Mouse (Mus musculus): ENCODE results near the gene Slc15a5.
"Not testable (repeated sequence)": the region's sequence is repeated elsewhere in the genome, so short reads cannot be mapped to it uniquely, and the experiment has no call there.

Gene Slc15a5

DNA sequence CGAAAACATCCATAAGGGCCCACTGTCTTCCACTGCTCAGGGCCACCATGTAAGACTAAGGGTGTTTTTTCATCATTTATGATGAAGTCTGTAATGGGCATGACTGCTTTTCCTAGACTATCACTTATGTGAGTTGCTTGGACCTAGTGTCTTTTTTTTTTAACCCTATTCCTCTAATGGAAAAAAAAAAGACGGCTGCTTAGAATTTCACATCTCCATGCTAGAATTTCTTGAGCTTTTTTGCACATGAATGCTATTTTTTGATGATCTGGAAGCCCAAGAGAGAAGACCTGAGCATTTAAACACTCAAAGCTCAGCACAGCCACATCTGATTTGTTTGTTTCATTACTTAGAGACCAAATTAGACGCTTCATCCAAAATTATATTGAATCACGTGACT, at the start of gene Slc15a5:
Slc15a5 (minus strand) TSS at position 101 of the 400 bp plus-strand sequence.
- DNase-seq (ENCODE audit: low read depth, low spot score), result no peak

DNA sequence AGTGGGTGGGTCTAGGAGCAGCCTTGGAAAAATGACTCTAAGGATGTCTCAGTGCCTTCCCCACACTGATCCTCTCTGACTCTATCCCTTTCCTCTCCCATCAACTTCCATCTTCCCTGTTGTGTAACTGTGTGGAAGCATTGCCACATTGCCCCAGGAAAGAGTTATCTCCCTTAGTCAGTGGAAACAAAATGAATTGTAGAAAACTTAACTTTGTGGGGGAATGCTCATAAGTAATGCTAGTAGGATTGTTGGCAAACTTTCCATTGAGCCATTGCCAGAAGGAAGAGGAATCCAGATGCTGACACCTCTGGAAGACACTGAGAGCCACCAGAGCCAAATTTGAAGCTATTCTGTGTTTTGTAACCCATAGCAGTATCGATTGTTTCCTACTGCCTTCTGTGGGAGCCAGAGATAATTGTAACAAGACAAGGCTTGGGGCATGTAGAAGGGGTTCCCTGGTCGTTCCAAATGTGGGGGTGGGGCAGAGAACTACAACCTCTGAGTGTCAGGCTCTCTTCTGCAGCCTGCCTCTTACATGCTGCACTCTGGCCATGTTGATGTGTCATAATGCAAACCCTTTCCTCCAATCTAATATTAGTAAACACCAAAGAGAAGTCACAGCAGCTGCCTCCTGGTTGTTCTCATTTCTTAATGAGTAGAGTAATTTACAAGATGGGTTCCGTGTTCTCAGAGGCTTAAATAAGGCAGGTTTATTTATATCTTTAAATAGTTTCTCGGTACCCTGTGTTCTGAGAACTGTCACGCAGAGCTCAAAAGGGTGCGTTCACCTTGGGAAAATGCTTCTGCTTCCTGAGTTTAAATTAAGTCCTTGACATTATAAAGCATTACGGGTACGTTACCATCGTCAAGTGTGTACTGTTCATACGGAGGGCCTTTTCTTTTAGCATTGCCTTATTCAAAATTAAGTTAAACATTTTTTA, 48.9 kb upstream of the Slc15a5 start:
- DNase-seq (ENCODE audit: low read depth, low spot score), result peak; percentile 23

DNA sequence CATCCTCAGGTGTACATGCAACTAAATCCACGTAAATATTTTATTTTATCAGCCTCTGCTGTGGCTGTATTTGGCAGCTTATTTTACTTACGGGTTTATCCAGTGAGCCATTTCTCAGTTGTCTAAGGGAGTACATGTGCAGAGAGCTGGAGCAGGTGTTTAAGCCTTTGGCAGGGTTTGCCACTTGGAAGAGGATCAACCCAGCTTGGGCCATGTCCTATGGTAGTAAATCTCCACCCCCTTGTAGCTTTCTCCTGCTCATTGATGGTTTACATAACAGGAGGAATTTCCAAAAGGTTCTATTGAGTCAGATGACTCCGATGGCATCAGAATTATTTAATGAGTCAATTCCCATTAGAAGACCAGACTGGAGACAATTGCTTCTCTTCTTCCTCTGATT, 37.8 kb upstream of the Slc15a5 start:
- DNase-seq (ENCODE audit: low read depth, low spot score), result no peak

GRCm38 (mm10) chr6:138104559-138104958, 24.8 kb upstream of the Slc15a5 start:
- no peak for DNase-seq (ENCODE audit: low read depth, low spot score)

DNA sequence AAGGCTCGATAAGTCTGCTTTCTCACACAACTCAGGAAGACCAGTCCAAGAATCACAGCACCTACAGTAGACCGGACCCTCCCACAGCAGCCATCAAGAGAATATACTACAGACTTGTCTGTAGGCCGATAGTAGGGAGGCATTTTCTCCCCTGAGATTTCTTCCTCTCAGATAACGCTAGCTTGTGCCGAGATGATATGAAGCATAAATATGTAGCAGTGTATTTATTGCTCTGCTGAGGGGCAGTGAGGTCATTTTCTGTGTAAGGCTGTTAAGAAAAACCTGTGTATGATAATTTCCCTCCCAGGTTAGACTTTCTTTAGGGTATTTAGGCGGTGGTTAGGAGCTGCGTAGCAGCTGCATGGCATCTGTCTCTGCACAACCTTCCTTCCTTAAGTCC, 23.2 kb upstream of the Slc15a5 start:
- DNase-seq (ENCODE audit: low read depth, low spot score), result no peak

DNA sequence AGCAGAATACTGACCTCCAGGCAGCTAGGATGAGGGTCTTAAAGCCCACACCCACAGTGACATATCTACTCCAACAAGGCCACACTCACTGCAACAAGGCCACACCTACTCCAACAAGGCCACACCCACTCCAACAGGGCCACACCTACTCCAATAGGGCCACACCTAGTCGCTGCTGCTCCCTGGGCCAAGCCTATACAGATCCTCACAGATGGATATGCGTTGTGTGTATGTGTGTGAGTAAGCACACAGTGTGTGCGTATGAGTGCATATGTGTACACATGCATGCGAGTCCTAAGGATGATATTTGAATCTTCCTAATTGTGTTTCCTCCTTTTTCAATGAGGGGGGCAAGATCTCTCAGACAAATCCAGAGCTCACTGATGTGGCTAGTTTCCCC, 22.1 kb upstream of the Slc15a5 start:
- no peak for DNase-seq (ENCODE audit: low read depth, low spot score)

DNA sequence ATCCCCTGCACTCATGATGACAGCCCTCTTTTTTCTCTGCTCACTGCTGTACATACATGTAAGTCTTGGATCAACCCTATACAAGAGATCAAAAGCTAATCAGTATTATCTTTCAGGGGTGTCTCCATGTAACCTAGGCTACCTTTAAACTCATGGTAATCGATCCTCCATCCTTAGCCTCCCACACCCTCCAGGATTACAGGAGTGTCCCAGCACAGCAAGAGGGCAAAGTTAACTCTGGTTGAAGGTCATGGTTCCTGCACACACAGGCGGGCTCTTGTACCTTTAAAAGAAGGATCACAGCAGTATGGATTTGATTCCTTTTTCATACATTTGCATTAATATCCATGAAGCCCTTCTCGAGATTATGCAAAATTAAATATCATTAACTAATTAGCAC, 19.9 kb upstream of the Slc15a5 start:
- DNase-seq (ENCODE audit: low read depth, low spot score), result no peak

- DNase-seq (ENCODE audit: low read depth, low spot score), result no peak
Observed at GRCm38 (mm10) chr6:138095060-138095459, 15.3 kb upstream of the Slc15a5 start.

DNA sequence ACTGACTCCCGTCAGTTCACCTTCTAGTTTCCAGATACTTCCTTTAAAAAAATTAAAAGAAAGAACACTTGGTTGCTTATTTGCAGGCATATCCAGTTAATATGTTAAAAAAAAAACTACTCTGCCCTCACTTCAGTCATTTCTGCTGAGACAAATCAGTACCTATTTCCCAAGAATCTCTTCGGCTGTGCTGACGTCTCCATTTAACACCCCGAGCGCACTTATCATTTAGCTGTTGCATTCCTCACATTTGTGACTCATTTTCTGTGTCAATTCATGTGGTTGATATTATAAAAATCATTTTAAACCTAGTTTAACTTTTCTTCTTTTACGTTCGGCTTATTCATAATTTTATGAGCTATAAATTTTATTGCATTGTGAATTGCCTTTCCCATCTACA, 12.7 kb upstream of the Slc15a5 start:
- DNase-seq (ENCODE audit: low read depth, low spot score), result no peak

DNA sequence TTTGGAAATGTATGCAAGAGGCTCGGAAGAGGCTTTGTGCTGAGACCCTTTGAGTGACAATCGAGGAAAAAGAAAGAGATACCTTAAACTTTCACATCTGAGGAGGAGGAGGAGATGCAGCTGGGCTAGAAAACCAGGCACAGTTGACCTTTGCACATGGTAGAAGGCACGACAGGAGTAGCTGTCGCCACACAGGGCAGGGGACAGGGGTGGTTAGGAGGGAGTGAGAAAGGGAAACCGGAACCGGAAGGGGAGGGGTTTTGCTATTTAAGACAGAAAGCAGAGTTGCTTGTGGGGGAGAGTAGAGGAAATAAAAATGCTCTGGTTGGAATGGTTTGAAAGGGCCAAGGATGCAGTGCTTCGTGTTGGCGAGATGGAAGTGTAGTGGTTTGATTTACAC, 9.4 kb upstream of the Slc15a5 start:
- no peak for DNase-seq (ENCODE audit: low read depth, low spot score)

- not testable (repeated sequence) for DNase-seq (ENCODE audit: low read depth, low spot score)
Observed at GRCm38 (mm10) chr6:138086421-138086820, 6.7 kb upstream of the Slc15a5 start.

- DNase-seq (ENCODE audit: low read depth, low spot score), result no peak
Observed at GRCm38 (mm10) chr6:138080778-138081549, 1.2 kb upstream of the Slc15a5 start.

DNA sequence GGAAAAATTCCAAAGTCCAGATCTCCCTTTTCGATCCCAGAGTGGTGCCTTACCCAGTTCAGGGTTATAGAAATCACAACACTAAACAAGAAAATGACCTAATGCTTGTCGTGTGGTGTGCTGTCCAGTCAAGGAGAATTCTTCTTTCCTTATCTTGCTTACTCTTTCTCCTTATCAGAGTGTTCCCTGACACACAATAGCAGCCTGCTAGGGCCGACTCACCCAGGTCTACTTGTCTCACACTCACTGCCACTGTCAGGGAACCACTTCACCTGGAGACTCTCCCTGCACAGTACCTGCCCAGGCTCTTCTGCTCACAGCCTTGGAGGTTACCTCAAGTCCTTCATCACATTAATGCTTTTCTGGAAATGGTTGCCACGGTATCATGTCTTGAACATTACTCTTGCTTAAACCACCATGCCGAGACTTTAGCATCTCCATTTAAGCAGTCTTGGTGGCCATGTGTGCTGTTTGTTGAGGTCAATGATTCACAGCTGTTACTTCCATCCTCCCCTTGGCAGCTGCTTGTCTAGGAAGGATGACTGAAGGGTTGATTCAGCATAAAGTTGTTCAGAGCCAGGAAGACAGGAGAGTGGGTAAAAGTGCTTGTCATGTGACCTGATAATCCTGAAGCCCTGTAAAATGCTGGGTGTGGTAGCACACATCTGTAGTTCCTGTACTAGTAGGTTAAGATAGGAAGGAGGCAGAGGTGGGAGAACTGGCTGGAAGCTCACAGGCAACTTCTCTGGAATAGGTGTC, 1.9 kb downstream of the Slc15a5 start:
- DNase-seq (ENCODE audit: low read depth, low spot score), result no peak

DNA sequence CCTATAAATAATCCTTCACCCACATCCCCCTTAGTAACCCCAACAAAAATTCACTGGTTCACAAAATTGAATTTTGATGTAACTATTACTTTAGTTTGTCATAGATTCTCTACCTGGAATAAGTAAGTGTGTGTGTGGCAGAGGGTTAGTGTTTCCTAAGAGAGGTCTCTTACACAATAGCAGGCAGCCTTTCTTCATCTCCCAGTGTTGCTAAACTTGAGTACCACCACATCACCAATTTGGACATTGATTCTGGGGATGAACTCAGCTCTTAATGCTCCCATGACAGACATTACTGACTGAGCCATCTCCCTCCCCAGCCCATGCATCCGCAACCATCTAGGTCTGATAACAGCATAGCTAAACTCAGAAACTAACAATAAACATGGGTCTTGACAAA, 4.0 kb downstream of the Slc15a5 start:
- DNase-seq (ENCODE audit: low read depth, low spot score), result no peak

DNA sequence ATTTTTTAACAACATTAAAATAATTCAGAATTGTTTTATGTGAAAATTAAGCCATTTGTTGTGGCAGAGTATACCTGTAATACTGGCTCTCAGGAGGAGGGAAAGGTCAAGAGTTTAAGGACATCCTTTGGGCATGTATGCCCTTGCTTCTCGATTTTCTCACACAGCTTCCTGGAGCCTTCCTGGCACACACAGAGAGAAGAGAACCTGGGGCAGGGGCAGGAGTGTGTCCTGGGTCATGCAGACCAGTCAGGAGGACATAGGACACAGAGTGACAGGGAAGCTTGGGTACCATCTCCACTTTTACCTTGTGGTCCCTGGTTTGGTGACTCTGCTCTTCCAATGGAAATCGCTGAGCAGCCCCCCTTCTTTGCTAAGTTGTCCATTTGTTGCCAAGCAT, 6.2 kb downstream of the Slc15a5 start:
- DNase-seq (ENCODE audit: low read depth, low spot score), result no peak

- DNase-seq (ENCODE audit: low read depth, low spot score), result no peak
Observed at GRCm38 (mm10) chr6:138072963-138073339, 6.8 kb downstream of the Slc15a5 start.

DNA sequence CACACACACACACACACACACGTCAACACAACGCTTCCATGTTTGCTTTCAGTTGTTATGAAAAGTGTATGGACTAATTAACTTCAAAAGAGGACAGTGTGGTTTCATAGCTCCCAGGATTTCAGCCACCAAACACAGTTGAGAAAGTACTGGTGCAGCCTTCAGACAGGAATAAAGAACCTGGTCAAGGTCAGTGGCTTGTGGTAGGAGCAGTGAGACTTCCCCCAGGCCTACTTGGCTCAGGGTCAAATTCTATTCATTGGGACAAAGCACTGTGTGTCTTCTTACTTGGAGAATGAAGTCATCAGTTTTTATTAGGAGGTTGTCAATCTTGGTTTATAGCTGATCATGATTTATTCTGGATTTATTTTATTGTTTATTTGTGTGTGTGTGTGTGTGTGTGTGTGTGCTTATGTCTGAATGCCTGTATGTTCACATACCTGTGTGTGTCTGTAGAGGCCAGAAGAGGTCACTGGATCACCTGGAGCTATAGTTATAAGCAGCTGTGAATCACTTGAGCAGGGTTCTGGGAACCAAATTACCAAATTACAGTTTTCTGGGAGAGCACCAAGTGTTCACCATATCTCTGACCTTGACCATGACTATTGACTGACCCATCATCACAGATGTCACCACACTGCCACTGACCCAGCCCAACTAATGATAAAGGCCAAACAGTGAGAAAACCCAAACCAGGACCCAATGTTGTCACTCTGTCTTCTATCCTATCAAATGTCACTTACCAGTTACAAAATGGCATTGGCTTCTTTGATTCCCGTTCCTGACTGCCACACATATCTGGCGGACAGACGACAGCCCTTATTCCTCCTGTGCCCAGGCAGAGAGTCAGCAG, 7.4 kb downstream of the Slc15a5 start:
- no peak for DNase-seq (ENCODE audit: low read depth, low spot score)

DNA sequence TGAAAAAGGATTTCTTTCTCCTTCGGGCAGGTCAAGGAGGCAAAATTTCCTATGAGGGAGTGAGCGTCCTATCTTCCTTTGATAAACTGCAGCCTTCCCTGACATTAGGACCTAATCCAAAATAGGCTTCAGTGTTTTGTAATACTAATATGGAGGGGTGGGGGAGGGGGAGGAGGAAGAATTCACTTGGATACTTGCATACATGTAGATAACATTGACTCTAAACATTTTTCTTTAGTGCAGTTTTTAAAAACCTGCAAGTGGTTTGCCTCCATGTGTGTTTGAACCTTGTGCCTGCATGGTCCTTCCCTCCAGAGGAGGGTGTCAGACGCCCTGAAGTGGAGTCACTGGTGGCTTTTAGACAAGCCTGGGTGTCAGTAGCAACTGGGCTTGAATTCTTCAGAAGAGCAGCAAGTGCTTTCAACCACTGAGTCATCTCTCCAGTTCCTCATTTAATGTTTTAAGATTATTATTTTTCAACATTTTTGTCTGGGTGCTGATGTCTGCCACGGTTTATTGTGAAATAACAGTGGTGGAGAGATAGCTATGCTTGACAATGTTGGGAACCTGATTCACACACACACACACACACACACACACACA, 8.1 kb downstream of the Slc15a5 start:
- DNase-seq (ENCODE audit: low read depth, low spot score), result no peak

DNA sequence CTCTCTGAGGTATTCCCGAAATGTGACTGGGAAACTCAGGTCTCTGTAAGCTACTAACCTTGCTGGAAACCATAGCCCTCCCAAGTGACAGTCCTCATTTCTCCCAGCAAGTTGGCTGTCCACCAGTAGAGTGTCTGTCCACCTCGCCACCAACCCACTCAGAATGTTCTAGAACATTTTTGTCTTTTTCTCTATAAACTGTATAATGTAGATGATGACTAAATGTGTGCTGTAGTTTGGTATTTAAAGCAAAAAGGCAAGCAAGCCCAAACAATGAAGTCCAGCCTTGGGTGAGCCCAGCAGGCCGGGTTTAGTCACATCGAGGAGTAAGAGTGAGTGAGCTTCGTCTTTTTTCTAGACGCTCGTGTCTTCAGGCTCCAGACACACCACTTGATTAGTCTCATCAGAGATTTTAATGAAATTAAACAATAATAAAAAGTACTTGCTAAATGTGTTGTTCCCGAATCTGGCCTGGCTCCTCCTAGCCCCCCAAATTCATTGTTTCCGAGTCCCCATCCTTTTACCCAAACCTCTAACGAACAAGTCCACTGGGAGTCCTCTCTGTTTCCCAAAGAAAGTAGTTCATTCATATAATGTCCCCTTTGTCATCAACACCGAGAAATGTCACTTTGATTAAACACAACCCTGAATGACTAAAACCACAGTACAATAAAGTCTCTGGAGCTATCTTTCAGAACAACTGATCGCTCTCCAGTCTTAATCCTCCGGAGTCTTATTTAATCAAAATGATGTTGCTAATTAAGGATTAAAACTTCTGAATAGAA, 8.8 kb downstream of the Slc15a5 start:
- DNase-seq (ENCODE audit: low read depth, low spot score), result peak; percentile 6

GRCm38 (mm10) chr6:138069921-138070320, 9.8 kb downstream of the Slc15a5 start:
- peak; percentile 43 for DNase-seq (ENCODE audit: low read depth, low spot score)
